ENCODE assay signal across 22 mouse cellular contexts in genomic region chr19:26759295-26759694, GRCm38 (mm10).
DNase-seq lines count a peak whose midpoint lies in the region; ATAC-seq and TF ChIP-seq lines count a peak whose summit lies in the region.
"Had no signal": no experiment of that assay in that cellular context is flagged by ENCODE, and none has a peak within 500 bp of the region (broad histone marks: within the 10 kb centered on the region; RNA-seq: fewer than 3 reads in every experiment).

No protein-coding gene starts in this region.

- no peak for TF ChIP-seq EP300 in heart, postnatal 0 days (IDR thresholded peaks at IDR 0.05; ENCODE audit: low read depth)

- ATAC-seq in heart, embryonic 15.5 days (replicated peaks; ENCODE audit: insufficient number of reproducible peaks, insufficient read depth, low FRiP score, low read depth) = no peak
- no peak for ATAC-seq in lung, embryonic 15.5 days (ENCODE audit: borderline replicate concordance, extremely low read depth, low FRiP score, low TSS enrichment)
- ATAC-seq in heart, postnatal 0 days (ENCODE audit: insufficient read depth, low read depth) = no peak
- ATAC-seq: forebrain, postnatal 0 days; midbrain, embryonic 15.5 days had no signal

- no peak overlapping the region for H3K4me3 ChIP-seq in heart, embryonic 15.5 days
- H3K4me3 ChIP-seq in lung, embryonic 15.5 days = no peak overlapping the region
- H3K4me3 ChIP-seq in heart, postnatal 0 days (ENCODE audit: low read depth, low read length) = no peak overlapping the region
- H3K4me3 ChIP-seq: limb, embryonic 15.5 days; midbrain, embryonic 15.5 days; myocyte; neural tube, embryonic 13.5 days had no signal

- TF ChIP-seq CTCF in heart, postnatal 0 days (IDR thresholded peaks at IDR 0.05; ENCODE audit: low read depth) = no peak

- 69% methylated on average over 13 of the region's 13 CpGs for WGBS in heart, embryonic 15.5 days
- WGBS in lung, embryonic 15.5 days = 74% methylated on average over 13 of the region's 13 CpGs
- 66% methylated on average over 13 of the region's 13 CpGs for WGBS in heart, postnatal 0 days

- peak overlapping the region; percentile 75 for H3K27ac ChIP-seq in heart, embryonic 15.5 days
- peak overlapping the region; percentile 45 for H3K27ac ChIP-seq in lung, embryonic 15.5 days
- peak overlapping the region; percentile 54 for H3K27ac ChIP-seq in heart, postnatal 0 days (ENCODE audit: low read depth)
- H3K27ac ChIP-seq: hindbrain, embryonic 14.5 days; liver, embryonic 14.5 days; neural tube, embryonic 13.5 days had no signal

- no peaks in the 10 kb centered on the region for H3K9me3 ChIP-seq in heart, embryonic 15.5 days (replicated peaks)
- no peaks in the 10 kb centered on the region for H3K9me3 ChIP-seq in lung, embryonic 15.5 days
- H3K9me3 ChIP-seq in heart, postnatal 0 days (replicated peaks; ENCODE audit: control insufficient read depth, low read length) = no peaks in the 10 kb centered on the region
- H3K9me3 ChIP-seq: limb, embryonic 15.5 days; midbrain, embryonic 15.5 days; neural tube, embryonic 13.5 days had no signal

- H3K27me3 ChIP-seq in heart, embryonic 15.5 days = no peaks in the 10 kb centered on the region
- no peaks in the 10 kb centered on the region for H3K27me3 ChIP-seq in lung, embryonic 15.5 days
- no peaks in the 10 kb centered on the region for H3K27me3 ChIP-seq in heart, postnatal 0 days (ENCODE audit: control insufficient read depth, insufficient read depth, low read length)
- H3K27me3 ChIP-seq: limb, embryonic 15.5 days; midbrain, embryonic 15.5 days; neural tube, embryonic 13.5 days had no signal

- no peak overlapping the region for H3K4me2 ChIP-seq in heart, embryonic 15.5 days
- H3K4me2 ChIP-seq in lung, embryonic 15.5 days = no peak overlapping the region
- no peak overlapping the region for H3K4me2 ChIP-seq in heart, postnatal 0 days (ENCODE audit: low read depth, low read length)
- H3K4me2 ChIP-seq: hindbrain, embryonic 14.5 days; limb, embryonic 15.5 days; lung, embryonic 14.5 days; midbrain, embryonic 15.5 days; neural tube, embryonic 13.5 days had no signal

- peaks cover 24% of the 10 kb centered on the region for H3K4me1 ChIP-seq in heart, embryonic 15.5 days (replicated peaks)
- peaks cover 25% of the 10 kb centered on the region for H3K4me1 ChIP-seq in lung, embryonic 15.5 days
- peaks cover 13% of the 10 kb centered on the region; the same call in 1 of the 2 replicates for H3K4me1 ChIP-seq in heart, postnatal 0 days (ENCODE audit: control insufficient read depth, insufficient read depth)
- H3K4me1 ChIP-seq: limb, embryonic 15.5 days had no signal

- H3K9ac ChIP-seq in heart, embryonic 15.5 days = no peak overlapping the region
- H3K9ac ChIP-seq in lung, embryonic 15.5 days = no peak overlapping the region
- H3K9ac ChIP-seq in heart, postnatal 0 days (replicated peaks; ENCODE audit: low read depth, low read length) = no peak overlapping the region
- H3K9ac ChIP-seq: forebrain, postnatal 0 days; hindbrain, embryonic 14.5 days; limb, embryonic 15.5 days; liver, embryonic 14.5 days; lung, embryonic 14.5 days; midbrain, embryonic 15.5 days; neural tube, embryonic 13.5 days had no signal

- peak; percentile 90 for DNase-seq in heart, adult 11 months
- DNase-seq in heart, adult 9 months (ENCODE audit: low spot score in 2 of 2) = no peak
- DNase-seq in heart, postnatal 4 days = no peak
- DNase-seq in lung, postnatal 14 days = no peak
- no peak for DNase-seq in heart, postnatal 0 days (ENCODE audit: low spot score)
- no peak for DNase-seq in frontal cortex, postnatal 10 days (ENCODE audit: low spot score in 2 of 2)
- DNase-seq: adrenal gland, postnatal 10 days; cerebellum, adult 8-10 months; cerebellum, postnatal 36 days; forebrain, postnatal 0 days; kidney, adult 8-10 months; left cerebral cortex, postnatal 4 days; lung, postnatal 4 days had no signal

- no peaks in the 10 kb centered on the region for H3K36me3 ChIP-seq in heart, embryonic 15.5 days
- H3K36me3 ChIP-seq in lung, embryonic 15.5 days = 0 out of 2 replicates have a peak, but pooled peaks cover 7% of the 10 kb centered on the region
- no peaks in the 10 kb centered on the region for H3K36me3 ChIP-seq in heart, postnatal 0 days (replicated peaks; ENCODE audit: control insufficient read depth, insufficient read depth, low read length)
- H3K36me3 ChIP-seq: midbrain, embryonic 15.5 days had no signal
